Mouse (Mus musculus) kidney, postnatal 36 days (tissue): ENCODE measurements around the gene B3gat3.
"Not testable (repeated sequence)": the region's sequence is repeated elsewhere in the genome, so short reads cannot be mapped to it uniquely, and the experiment has no call there.

Source experiments
- DNase-seq, 2 experiments: peaks; one replicate each; pipeline ENCODE4 v3.0.0; 2021 to 2022; ENCODE audit warnings: mixed read lengths in 2 of 2

Gene B3gat3

DNA sequence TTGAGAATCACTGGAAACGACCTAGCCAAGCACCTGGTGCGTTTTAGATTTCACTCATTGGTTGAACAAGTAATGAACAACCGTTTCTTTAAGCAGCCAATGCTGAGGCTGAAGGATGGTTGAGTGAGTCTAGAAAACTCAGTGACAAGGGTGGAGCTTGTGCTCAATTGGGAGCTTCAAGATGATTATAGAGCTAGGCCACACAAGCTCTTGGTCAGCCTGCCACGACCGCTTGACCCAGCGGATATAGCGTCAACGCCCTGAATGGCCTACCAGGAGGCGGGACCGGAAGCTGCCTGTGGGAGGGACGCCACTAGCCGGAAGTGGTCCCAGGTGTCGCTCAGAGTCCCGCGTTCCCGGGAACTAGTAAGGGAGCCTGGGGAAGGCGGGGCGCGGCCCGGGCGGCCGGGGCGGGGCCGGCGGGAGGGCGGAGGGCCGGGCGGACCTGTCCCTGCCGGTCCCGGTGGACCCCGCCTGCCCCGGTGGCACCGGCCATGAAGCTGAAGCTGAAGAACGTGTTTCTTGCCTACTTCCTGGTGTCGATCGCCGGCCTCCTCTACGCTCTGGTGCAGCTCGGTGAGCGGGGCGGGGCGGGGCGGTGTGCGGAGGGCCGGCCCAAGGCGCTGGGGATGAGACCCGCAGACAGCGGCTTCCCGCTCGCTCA is at the start of gene B3gat3:
Gene B3gat3 (plus strand): TSS at position 302 of the 664 bp plus-strand sequence.
- peak; percentile 97 to 98 for DNase-seq

DNA sequence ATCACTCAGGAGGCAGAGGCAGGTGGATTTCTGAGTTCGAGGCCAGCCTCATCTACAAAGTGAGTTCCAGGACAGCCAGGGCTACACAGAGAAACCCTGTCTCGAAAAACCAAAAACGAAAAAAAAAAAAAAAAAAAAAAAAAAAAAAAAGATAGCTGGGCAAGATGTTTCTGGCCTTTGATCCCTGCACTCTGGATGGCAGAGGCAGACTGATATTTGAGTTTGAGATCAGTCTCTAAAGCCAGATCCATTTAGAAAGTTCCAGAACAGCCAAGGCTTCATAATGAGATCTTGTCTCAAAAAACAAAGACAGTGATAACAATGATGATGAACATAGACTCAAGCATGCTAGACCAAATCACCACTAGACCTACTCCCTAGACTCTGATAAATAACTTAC is 49.8 kb upstream of the B3gat3 start:
- not testable (repeated sequence) for DNase-seq

DNA sequence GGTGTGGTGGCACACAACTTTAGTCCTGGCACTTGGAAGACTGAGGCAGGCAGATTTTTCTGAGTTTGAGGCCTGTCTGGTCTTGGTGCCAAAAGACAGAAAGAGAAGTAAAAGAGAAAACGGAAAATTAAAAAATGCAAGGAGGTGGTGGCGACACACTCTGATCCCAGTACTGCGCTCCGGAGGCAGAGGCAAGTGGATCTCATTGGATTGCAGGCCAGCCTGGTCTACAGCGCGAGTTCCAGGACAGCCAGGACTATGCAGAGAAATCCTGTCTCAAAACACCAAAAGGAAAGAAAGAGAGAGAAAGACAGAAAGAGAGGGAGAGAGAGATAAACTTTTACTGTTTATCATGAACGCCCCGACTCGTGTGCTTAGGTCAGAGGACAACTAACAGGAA is 49.3 kb upstream of the B3gat3 start:
- no peak for DNase-seq

GRCm38 (mm10) chr19:8871267-8872186 is 48.6 kb upstream of the B3gat3 start, which contains the start of gene Ubxn1:
Ubxn1 (plus strand) TSS chr19:8871496.
- peak; percentile 97 to 98 for DNase-seq

DNA sequence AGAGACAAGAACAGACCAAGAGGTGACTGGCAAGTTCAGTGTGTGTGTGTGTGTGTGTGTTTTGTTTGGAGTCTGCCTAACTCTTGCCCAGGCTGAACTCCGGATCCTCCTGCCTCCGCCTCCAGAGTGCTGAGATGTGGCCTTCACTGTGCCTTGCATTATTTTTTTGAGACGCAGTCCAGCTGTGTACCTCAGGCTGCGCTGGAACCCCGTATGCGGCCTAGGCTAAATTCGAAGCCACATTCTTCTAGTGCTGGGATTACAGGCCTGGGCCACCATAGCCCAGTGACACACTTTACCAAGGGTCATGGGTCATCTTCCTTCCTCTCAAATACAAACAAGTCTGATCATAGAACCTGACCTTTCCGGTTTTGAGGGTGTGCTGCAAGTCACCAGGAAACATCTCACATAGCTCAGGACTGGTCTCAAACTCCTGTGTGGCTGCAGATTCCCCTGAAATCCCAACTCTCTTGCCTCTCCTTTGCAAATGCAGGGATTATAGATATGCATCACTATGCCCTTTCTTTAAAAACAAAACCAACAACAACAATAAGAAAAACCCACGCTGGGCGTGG is 47.8 kb upstream of the B3gat3 start:
- DNase-seq, result peak in 1 of 2 experiments; percentile 47

- DNase-seq, result no peak
Observed at GRCm38 (mm10) chr19:8875031-8875430, 45.1 kb upstream of the B3gat3 start.

DNA sequence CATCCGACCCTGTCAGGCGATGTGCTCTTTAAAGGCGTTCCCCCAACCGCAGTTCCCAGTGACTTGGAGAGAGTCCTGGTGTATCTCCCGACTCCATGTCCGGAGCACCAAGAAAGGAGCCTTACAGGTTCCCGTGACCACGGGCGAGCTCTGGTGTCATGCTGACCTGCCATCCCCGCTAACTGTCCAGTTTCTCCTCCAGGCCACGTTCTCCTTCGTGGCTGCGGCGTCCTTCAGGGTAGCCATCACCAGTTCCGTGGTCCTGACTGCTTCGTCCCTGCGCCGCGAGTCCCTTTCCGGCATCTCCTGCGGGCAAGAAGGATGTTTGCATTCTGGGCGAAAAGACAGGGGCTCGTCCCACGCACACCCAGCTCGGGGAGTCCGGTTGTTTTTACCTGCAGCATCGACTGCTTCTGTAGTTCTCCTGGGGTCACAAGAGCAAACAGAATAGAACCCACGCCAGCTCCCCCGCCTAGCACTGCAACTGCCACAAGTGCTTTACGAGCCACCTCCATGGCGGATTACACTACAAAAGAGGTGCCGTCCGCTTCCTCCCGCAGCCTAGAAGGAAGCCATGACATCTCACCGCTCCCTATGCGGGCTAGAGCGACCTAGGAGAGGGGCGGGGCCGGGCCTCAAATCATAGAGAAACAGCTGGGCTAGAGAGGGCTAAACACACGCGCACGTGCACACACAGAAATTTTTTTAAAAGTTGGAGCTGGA is 39.7 kb upstream of the B3gat3 start, which contains the start of gene Uqcc3:
Gene Uqcc3 (minus strand): TSS at position 613 of the 723 bp plus-strand sequence.
- peak; percentile 94 to 95 for DNase-seq

DNA sequence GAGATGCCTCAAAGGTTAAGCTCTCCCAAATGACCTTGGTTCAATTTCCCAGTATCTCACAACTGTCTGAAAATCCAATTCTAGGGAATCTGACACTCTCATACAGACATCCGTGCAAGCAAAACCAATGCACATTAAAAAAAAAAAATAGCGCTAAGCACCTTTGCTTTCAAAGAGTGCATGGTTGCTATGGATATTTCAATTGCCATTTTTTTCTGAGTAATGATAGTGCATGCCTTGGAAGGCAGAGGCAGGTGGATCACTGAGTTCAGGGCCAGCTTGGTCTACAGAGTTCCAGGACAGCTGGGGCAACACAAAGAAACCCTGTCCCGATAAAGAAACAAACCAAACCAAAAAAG is 39.2 kb upstream of the B3gat3 start:
- DNase-seq, result no peak

DNA sequence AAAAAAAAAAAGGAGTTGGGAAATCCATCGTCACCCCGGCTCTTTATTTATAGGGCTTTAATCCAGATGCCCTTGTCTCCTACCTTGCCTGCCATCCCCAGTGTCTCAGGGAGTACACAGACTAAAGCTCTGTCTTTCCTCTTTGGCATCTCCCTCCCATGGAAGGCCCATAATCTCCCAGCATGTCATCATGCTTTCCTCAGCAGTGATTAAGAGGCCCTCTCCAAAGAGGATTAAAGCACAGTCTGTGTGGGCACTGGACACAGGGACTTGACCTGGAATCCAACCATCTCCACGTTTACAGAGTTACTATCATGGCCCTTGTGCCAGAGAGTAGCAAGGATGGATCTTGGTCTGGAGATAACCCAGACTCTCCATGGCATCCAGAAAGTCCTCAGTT is 36.6 kb upstream of the B3gat3 start, which contains the start of the genes Lbhd1 and Gm49403:
Gene Lbhd1 (plus strand): TSS at position 117 of the 400 bp plus-strand sequence.
Gene Gm49403 (plus strand): TSS at position 315 of the 400 bp plus-strand sequence.
- DNase-seq, result no peak

DNA sequence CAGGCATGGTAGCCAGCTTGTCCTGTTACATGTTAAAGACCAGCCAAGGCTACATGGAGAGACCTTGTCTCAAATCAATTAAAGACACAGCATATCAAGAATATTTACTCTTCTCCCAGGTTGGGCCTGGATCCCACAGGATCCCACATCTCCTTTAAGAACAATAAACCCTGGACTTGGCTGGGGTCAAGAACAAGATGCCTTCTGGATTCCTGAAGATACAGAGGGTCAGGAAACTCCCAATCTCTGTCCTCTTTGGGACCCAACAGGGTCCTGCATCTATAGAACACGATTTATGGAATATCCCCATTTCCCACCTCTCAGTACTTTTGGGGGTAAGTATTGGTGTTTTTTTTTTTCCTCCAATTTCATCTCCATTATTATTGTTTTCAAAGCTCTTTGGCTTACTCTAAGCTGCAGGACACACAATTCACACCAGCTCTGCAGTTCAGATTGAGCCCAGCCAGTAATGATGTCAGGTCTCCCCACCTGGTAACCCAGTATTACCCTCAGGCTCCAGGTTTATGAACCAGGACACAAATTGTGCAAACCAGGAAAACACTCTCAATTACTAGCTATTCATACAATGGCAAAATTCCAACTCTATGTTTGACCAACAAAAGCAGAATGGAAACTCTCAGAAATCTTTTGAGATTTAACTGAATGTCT is 33.1 kb upstream of the B3gat3 start:
- DNase-seq, result no peak

GRCm38 (mm10) chr19:8887585-8888463 is 32.4 kb upstream of the B3gat3 start:
- DNase-seq, result no peak

- DNase-seq, result peak; percentile 96 to 97
Observed at GRCm38 (mm10) chr19:8888511-8889385, 31.4 kb upstream of the B3gat3 start, which contains the start of the genes 1810009A15Rik and Gm49416. 1810009A15Rik (plus strand) TSS chr19:8888853. Gm49416 (plus strand) TSS chr19:8888926.

DNA sequence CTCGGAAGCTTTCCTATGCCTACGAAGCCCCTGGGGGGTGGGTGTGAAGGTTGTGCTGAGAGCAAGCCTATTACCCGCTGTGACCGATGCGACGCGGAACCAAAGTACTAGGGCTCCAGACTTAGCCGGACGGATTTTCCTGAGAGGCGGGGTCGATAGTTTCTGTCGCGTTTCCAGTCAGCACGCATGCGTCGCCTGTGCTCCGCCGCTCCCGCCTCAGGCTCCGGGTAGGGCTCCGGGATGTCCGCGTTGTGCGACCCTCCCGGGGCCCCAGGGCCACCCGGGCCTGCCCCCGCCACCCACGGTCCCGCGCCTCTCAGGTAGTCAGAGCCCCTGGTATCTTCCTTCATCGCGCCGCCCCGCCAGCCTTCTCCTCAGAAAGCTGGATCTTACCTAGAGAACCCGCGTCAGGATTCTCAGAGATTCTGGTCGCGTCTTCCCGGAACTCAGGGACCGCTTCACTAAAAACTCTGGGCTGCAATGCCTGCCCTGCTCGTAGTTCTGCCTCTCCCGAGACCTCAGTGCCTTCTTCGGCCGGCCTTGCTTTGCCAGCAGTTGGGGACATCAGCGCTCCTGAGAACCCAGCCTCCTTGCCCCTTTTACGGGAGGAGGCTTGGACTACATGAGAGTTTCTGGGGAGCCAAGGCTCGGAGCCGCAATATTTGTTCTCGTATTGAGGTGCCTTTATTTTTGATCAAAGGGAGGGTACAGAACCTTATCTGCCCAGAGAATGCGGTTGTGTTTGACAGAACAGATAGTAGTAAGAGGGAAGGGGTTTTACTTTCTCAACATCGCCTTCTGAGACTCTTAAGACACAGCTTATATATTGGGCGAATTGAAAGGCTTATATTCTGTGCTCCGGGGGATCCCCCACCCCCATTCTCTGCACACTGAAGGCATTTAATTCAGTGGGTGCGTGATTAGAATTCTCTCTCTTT is 27.1 kb upstream of the B3gat3 start, which contains the start of gene Ints5:
Gene Ints5 (plus strand): TSS at position 177 of the 938 bp plus-strand sequence.
- DNase-seq, result peak; percentile 83 to 91

- DNase-seq, result no peak
Observed at GRCm38 (mm10) chr19:8895397-8895960, 24.7 kb upstream of the B3gat3 start.

- DNase-seq, result not testable (repeated sequence)
Observed at GRCm38 (mm10) chr19:8896231-8896630, 23.9 kb upstream of the B3gat3 start.

- DNase-seq, result peak; percentile 42 to 77
Observed at GRCm38 (mm10) chr19:8897211-8897864, 22.8 kb upstream of the B3gat3 start.

- peak; percentile 97 to 98 for DNase-seq
Observed at GRCm38 (mm10) chr19:8897865-8898495, 22.2 kb upstream of the B3gat3 start, which contains the start of gene Ganab. Ganab (plus strand) TSS chr19:8898071.
